Mouse (Mus musculus) erythroblast, embryonic 14.5 days (primary cell): Measurements from ENCODE around the gene Dock1. TPM values are rescaled to one million over a fixed set of nuclear protein-coding genes. Genes with fewer than 3 reads are reported as not detected.

Experiments
- H3K27me3 ChIP-seq: 2 replicates; pipeline ENCODE4 v1.6.1; 2012; ENCODE audit warnings: inconsistent platforms; ENCODE audit not compliant: control insufficient read depth
- H3K36me3 ChIP-seq: 2 replicates; pipeline ENCODE4 v1.6.1; 2012; ENCODE audit warnings: mild to moderate bottlenecking, inconsistent platforms; ENCODE audit not compliant: control insufficient read depth
- H3K4me1 ChIP-seq: 2 replicates; pipeline ENCODE4 v1.6.1; 2012; ENCODE audit warnings: inconsistent platforms; ENCODE audit not compliant: control insufficient read depth
- H3K4me3 ChIP-seq: replicated peaks from 2 replicates; pipeline ENCODE3; 2012; ENCODE audit warnings: moderate library complexity, mild to moderate bottlenecking, inconsistent platforms
- H3K9me3 ChIP-seq: 2 replicates; pipeline ENCODE4 v1.6.1; 2012; ENCODE audit warnings: low read length, inconsistent platforms, mixed read lengths; ENCODE audit not compliant: control insufficient read depth
- GATA1 ChIP-seq: IDR thresholded peaks from 2 replicates; pipeline ENCODE4 v1.6.1; 2012; ENCODE audit warnings: low read length, inconsistent platforms, mixed read lengths
- TAL1 ChIP-seq: IDR thresholded peaks from 3 replicates; pipeline ENCODE4 v1.6.1; 2012; ENCODE audit warnings: low read length, inconsistent platforms, mixed read lengths
- polyA plus RNA-seq: library from polyadenylated mRNA; stranded (reverse); fragments of >175 nt; gene quantifications from 2 replicates; pipeline ENCODE4 v1.2.3, GENCODE M21; 2012

Dock1 gene
- polyA plus RNA-seq, 1 experiment: not detected

- H3K27me3 ChIP-seq: no peaks in the 10 kb centered on the region
- H3K9me3 ChIP-seq: no peaks in the 10 kb centered on the region
- peaks cover 4% of the 10 kb centered on the region; the same call in 1 of the 2 replicates for H3K4me1 ChIP-seq
- no peaks in the 10 kb centered on the region for H3K36me3 ChIP-seq
- H3K4me3 ChIP-seq: no peak overlapping the region
- TF ChIP-seq GATA1 (no peak), TAL1 (no peak)
Observed at GRCm38 (mm10) chr7:134690118-134690517, 19.7 kb downstream of the Dock1 start.

GRCm38 (mm10) chr7:134690806-134691205, 20.4 kb downstream of the Dock1 start:
- TF ChIP-seq TAL1 (no peak), GATA1 (no peak)
- H3K36me3 ChIP-seq: no peaks in the 10 kb centered on the region
- H3K9me3 ChIP-seq: no peaks in the 10 kb centered on the region
- no peak overlapping the region for H3K4me3 ChIP-seq
- no peaks in the 10 kb centered on the region for H3K27me3 ChIP-seq
- peaks cover 4% of the 10 kb centered on the region; the same call in 1 of the 2 replicates for H3K4me1 ChIP-seq

- Histone ChIP-seq H3K4me1 (peaks cover 4% of the 10 kb centered on the region; the same call in 1 of the 2 replicates), H3K4me3 (no peak overlapping the region), H3K27me3 (no peaks in the 10 kb centered on the region), H3K9me3 (no peaks in the 10 kb centered on the region), H3K36me3 (no peaks in the 10 kb centered on the region)
- TF ChIP-seq TAL1 (no peak), GATA1 (no peak)
Observed at GRCm38 (mm10) chr7:134693325-134693724, 22.9 kb downstream of the Dock1 start.

GRCm38 (mm10) chr7:134695431-134695830, 25.0 kb downstream of the Dock1 start:
- Histone ChIP-seq H3K36me3 (no peaks in the 10 kb centered on the region), H3K4me3 (no peak overlapping the region), H3K9me3 (no peaks in the 10 kb centered on the region), H3K4me1 (peaks cover 4% of the 10 kb centered on the region; the same call in 1 of the 2 replicates), H3K27me3 (no peaks in the 10 kb centered on the region)
- TF ChIP-seq TAL1: no peak
- TF ChIP-seq GATA1: no peak

- Histone ChIP-seq H3K36me3 (no peaks in the 10 kb centered on the region), H3K4me1 (peaks cover 4% of the 10 kb centered on the region; the same call in 1 of the 2 replicates), H3K4me3 (no peak overlapping the region), H3K9me3 (no peaks in the 10 kb centered on the region), H3K27me3 (no peaks in the 10 kb centered on the region)
- TF ChIP-seq GATA1 (no peak), TAL1 (no peak)
Observed at GRCm38 (mm10) chr7:134696126-134696979, 25.9 kb downstream of the Dock1 start.

- TF ChIP-seq TAL1: no peak
- no peak for TF ChIP-seq GATA1
- H3K27me3 ChIP-seq: no peaks in the 10 kb centered on the region
- no peaks in the 10 kb centered on the region for H3K9me3 ChIP-seq
- no peaks in the 10 kb centered on the region for H3K36me3 ChIP-seq
- H3K4me3 ChIP-seq: no peak overlapping the region
- H3K4me1 ChIP-seq: peaks cover 4% of the 10 kb centered on the region; the same call in 1 of the 2 replicates
Observed at GRCm38 (mm10) chr7:134697479-134697878, 27.0 kb downstream of the Dock1 start.

- H3K27me3 ChIP-seq: no peaks in the 10 kb centered on the region
- TF ChIP-seq TAL1 (no peak), GATA1 (no peak)
- H3K4me3 ChIP-seq: no peak overlapping the region
- H3K4me1 ChIP-seq: peaks cover 4% of the 10 kb centered on the region; the same call in 1 of the 2 replicates
- H3K36me3 ChIP-seq: no peaks in the 10 kb centered on the region
- no peaks in the 10 kb centered on the region for H3K9me3 ChIP-seq
Observed at GRCm38 (mm10) chr7:134698246-134698645, 27.8 kb downstream of the Dock1 start.

GRCm38 (mm10) chr7:134700001-134700400, 29.5 kb downstream of the Dock1 start:
- TF ChIP-seq GATA1: no peak
- no peak for TF ChIP-seq TAL1
- H3K4me1 ChIP-seq: no peaks in the 10 kb centered on the region
- H3K9me3 ChIP-seq: no peaks in the 10 kb centered on the region
- no peaks in the 10 kb centered on the region for H3K27me3 ChIP-seq
- H3K36me3 ChIP-seq: no peaks in the 10 kb centered on the region
- no peak overlapping the region for H3K4me3 ChIP-seq

GRCm38 (mm10) chr7:134702481-134702880, 32.0 kb downstream of the Dock1 start:
- no peak for TF ChIP-seq GATA1
- no peak for TF ChIP-seq TAL1
- Histone ChIP-seq H3K4me1 (no peaks in the 10 kb centered on the region), H3K9me3 (no peaks in the 10 kb centered on the region)

More at GRCm38 (mm10) chr7:134702481-134702880, 32.0 kb downstream of the Dock1 start:
- H3K36me3 ChIP-seq: no peaks in the 10 kb centered on the region
- no peak overlapping the region for H3K4me3 ChIP-seq
- H3K27me3 ChIP-seq: no peaks in the 10 kb centered on the region
